Mouse (Mus musculus) bone marrow macrophage, adult 2 months (primary cell): Measurements from ENCODE around the gene Baiap2.

Experiments used
- CTCF ChIP-seq: IDR thresholded peaks from 2 replicates; pipeline ENCODE4 v1.5.1; 2012; ENCODE audit warnings: low read depth, mild to moderate bottlenecking, low read length, moderate library complexity
- POLR2A ChIP-seq: IDR thresholded peaks from 2 replicates; pipeline ENCODE4 v1.6.1; 2012; ENCODE audit warnings: mild to moderate bottlenecking, low read depth, low read length, borderline replicate concordance

DNA sequence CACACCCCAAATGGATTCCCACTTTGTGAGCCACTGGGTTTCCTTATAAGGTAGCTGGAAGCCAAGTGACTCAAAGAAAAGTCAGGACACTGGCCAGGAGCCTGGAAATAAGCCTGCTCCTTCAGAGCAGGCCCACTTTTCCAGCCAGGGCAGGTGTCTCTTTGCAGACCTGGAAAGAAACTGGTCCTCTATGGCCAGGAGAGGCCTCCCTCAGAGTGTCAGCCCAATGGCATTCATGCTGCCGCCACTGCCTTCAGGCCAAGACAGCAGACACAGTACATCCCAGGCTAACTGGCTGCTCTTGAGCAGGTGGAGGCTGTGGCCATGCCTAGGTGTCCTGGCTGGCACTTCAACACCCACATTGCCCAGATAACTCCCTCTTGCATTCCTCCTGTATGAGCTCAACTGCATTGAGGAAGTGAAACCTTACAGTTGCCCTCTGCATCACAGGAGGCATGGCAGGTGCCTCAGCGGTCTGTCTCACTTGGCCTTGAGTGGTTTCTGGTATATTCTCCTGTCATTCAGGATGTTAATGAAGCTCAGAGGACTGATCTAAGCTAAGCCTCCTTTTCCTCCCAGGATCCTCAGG lies 12.3 kb downstream of the Baiap2 start:
- TF ChIP-seq CTCF (no peak), POLR2A (no peak)
